Mouse (Mus musculus): ENCODE measurements at regions not wholly inside any gene's neighbourhood (a gene's known extent, or its start where the extent isn't known, plus 50 kb on each side); places are given as distances from the start of the nearest gene placed in this dataset.
A peak's percentile ranks its signal among the peaks of the same experiment; 100 is the strongest.

GRCm38 (mm10) chr1:88946374-88946773 is 123.8 kb upstream of the Sh3bp4 start:
- H3K27ac ChIP-seq (ENCODE audit: low read depth, low read length): no peak overlapping the region
- DNase-seq (ENCODE audit: low spot score): no peak
- WGBS: 91% methylated on average over 8 of the region's 8 CpGs

GRCm38 (mm10) chr1:88949911-88950310 is 120.3 kb upstream of the Sh3bp4 start:
- WGBS: 82% methylated on average over 1 of the region's 1 CpGs
- no peak overlapping the region for H3K4me2 ChIP-seq (ENCODE audit: low read depth)
- no peak overlapping the region for H3K4me3 ChIP-seq (ENCODE audit: low read depth, low read length)
- no peaks in the 10 kb centered on the region for H3K9me3 ChIP-seq (ENCODE audit: control insufficient read depth, low read length)
- H3K36me3 ChIP-seq (ENCODE audit: control insufficient read depth, insufficient read depth, low read length): no peaks in the 10 kb centered on the region
- ATAC-seq (ENCODE audit: insufficient read depth, low FRiP score, low TSS enrichment) (no peak), DNase-seq (ENCODE audit: low spot score) (no peak)
- H3K9ac ChIP-seq (ENCODE audit: low read length): no peak overlapping the region
- H3K27me3 ChIP-seq (ENCODE audit: control insufficient read depth, insufficient read depth, low read length): no peaks in the 10 kb centered on the region
- H3K27ac ChIP-seq (ENCODE audit: low read depth, low read length): no peak overlapping the region
- H3K4me1 ChIP-seq (ENCODE audit: control insufficient read depth, insufficient read depth, low read length): no peaks in the 10 kb centered on the region

More at GRCm38 (mm10) chr1:88946374-88946773, 123.8 kb upstream of the Sh3bp4 start:
- Histone ChIP-seq H3K36me3 (ENCODE audit: control insufficient read depth, insufficient read depth, low read length) (no peaks in the 10 kb centered on the region), H3K27me3 (ENCODE audit: control insufficient read depth, insufficient read depth, low read length) (no peaks in the 10 kb centered on the region), H3K4me1 (ENCODE audit: control insufficient read depth, insufficient read depth, low read length) (no peaks in the 10 kb centered on the region), H3K9me3 (ENCODE audit: control insufficient read depth, low read length) (no peaks in the 10 kb centered on the region), H3K4me3 (ENCODE audit: low read depth, low read length) (no peak overlapping the region), H3K9ac (ENCODE audit: low read length) (no peak overlapping the region), H3K4me2 (ENCODE audit: low read depth) (no peak overlapping the region)
- ATAC-seq (ENCODE audit: insufficient read depth, low FRiP score, low TSS enrichment): no peak

- H3K4me2 ChIP-seq (ENCODE audit: low read depth): no peak overlapping the region
- no peak overlapping the region for H3K4me3 ChIP-seq (ENCODE audit: low read depth, low read length)
- H3K36me3 ChIP-seq (ENCODE audit: control insufficient read depth, insufficient read depth, low read length): no peaks in the 10 kb centered on the region
- DNase-seq (ENCODE audit: low spot score) (no peak), ATAC-seq (ENCODE audit: insufficient read depth, low FRiP score, low TSS enrichment) (no peak)
- H3K27ac ChIP-seq (ENCODE audit: low read depth, low read length): no peak overlapping the region
- H3K9ac ChIP-seq (ENCODE audit: low read length): no peak overlapping the region
- 94% methylated on average over 4 of the region's 4 CpGs for whole genome bisulfite sequencing
- H3K27me3 ChIP-seq (ENCODE audit: control insufficient read depth, insufficient read depth, low read length): no peaks in the 10 kb centered on the region
- H3K9me3 ChIP-seq (ENCODE audit: control insufficient read depth, low read length): no peaks in the 10 kb centered on the region
- no peaks in the 10 kb centered on the region for H3K4me1 ChIP-seq (ENCODE audit: control insufficient read depth, insufficient read depth, low read length)
These were observed 116.7 kb upstream of the Sh3bp4 start for GRCm38 (mm10) chr1:88953516-88953915.

- Histone ChIP-seq H3K9ac (ENCODE audit: low read length) (no peak overlapping the region), H3K4me1 (ENCODE audit: control insufficient read depth, insufficient read depth, low read length) (0 out of 2 replicates have a peak, but pooled peaks cover 2% of the 10 kb centered on the region), H3K27ac (ENCODE audit: low read depth, low read length) (no peak overlapping the region), H3K36me3 (ENCODE audit: control insufficient read depth, insufficient read depth, low read length) (no peaks in the 10 kb centered on the region), H3K27me3 (ENCODE audit: control insufficient read depth, insufficient read depth, low read length) (no peaks in the 10 kb centered on the region), H3K4me3 (ENCODE audit: low read depth, low read length) (no peak overlapping the region), H3K9me3 (ENCODE audit: control insufficient read depth, low read length) (no peaks in the 10 kb centered on the region), H3K4me2 (ENCODE audit: low read depth) (no peak overlapping the region)
- no peak for ATAC-seq (ENCODE audit: insufficient read depth, low FRiP score, low TSS enrichment)
- 90% methylated on average over 5 of the region's 5 CpGs for WGBS
- DNase-seq (ENCODE audit: low spot score): no peak
These were observed 115.4 kb upstream of the Sh3bp4 start for GRCm38 (mm10) chr1:88954784-88955183.

GRCm38 (mm10) chr1:88957061-88957460 is 113.2 kb upstream of the Sh3bp4 start:
- H3K27me3 ChIP-seq (ENCODE audit: control insufficient read depth, insufficient read depth, low read length): no peaks in the 10 kb centered on the region
- no peak for ATAC-seq (ENCODE audit: insufficient read depth, low FRiP score, low TSS enrichment)
- H3K4me2 ChIP-seq (ENCODE audit: low read depth): no peak overlapping the region
- no peaks in the 10 kb centered on the region for H3K36me3 ChIP-seq (ENCODE audit: control insufficient read depth, insufficient read depth, low read length)
- 66% methylated on average over 5 of the region's 5 CpGs for WGBS
- DNase-seq (ENCODE audit: low spot score): no peak
- no peak overlapping the region for H3K4me3 ChIP-seq (ENCODE audit: low read depth, low read length)
- no peak overlapping the region for H3K27ac ChIP-seq (ENCODE audit: low read depth, low read length)
- H3K9me3 ChIP-seq (ENCODE audit: control insufficient read depth, low read length): no peaks in the 10 kb centered on the region
- 0 out of 2 replicates have a peak, but pooled peaks cover 2% of the 10 kb centered on the region for H3K4me1 ChIP-seq (ENCODE audit: control insufficient read depth, insufficient read depth, low read length)
- no peak overlapping the region for H3K9ac ChIP-seq (ENCODE audit: low read length)

- 15% methylated on average over 4 of the region's 4 CpGs for WGBS
- DNase-seq (ENCODE audit: low spot score) (peak; percentile 21), ATAC-seq (ENCODE audit: insufficient read depth, low FRiP score, low TSS enrichment) (no peak)
- Histone ChIP-seq H3K27me3 (ENCODE audit: control insufficient read depth, insufficient read depth, low read length) (no peaks in the 10 kb centered on the region), H3K4me3 (ENCODE audit: low read depth, low read length) (no peak overlapping the region), H3K9ac (ENCODE audit: low read length) (no peak overlapping the region), H3K9me3 (ENCODE audit: control insufficient read depth, low read length) (no peaks in the 10 kb centered on the region), H3K36me3 (ENCODE audit: control insufficient read depth, insufficient read depth, low read length) (no peaks in the 10 kb centered on the region), H3K27ac (ENCODE audit: low read depth, low read length) (no peak overlapping the region), H3K4me1 (ENCODE audit: control insufficient read depth, insufficient read depth, low read length) (0 out of 2 replicates have a peak, but pooled peaks cover 2% of the 10 kb centered on the region), H3K4me2 (ENCODE audit: low read depth) (no peak overlapping the region)
These were observed 110.5 kb upstream of the Sh3bp4 start for GRCm38 (mm10) chr1:88959715-88960114.

- Histone ChIP-seq H3K4me2 (ENCODE audit: low read depth) (no peak overlapping the region), H3K9me3 (ENCODE audit: control insufficient read depth, low read length) (no peaks in the 10 kb centered on the region), H3K4me1 (ENCODE audit: control insufficient read depth, insufficient read depth, low read length) (0 out of 2 replicates have a peak, but pooled peaks cover 2% of the 10 kb centered on the region), H3K27me3 (ENCODE audit: control insufficient read depth, insufficient read depth, low read length) (no peaks in the 10 kb centered on the region), H3K4me3 (ENCODE audit: low read depth, low read length) (no peak overlapping the region), H3K27ac (ENCODE audit: low read depth, low read length) (no peak overlapping the region), H3K9ac (ENCODE audit: low read length) (no peak overlapping the region), H3K36me3 (ENCODE audit: control insufficient read depth, insufficient read depth, low read length) (no peaks in the 10 kb centered on the region)
- no peak for DNase-seq (ENCODE audit: low spot score)
- ATAC-seq (ENCODE audit: insufficient read depth, low FRiP score, low TSS enrichment): no peak
- WGBS: 76% methylated on average over 11 of the region's 11 CpGs
These were observed 110.1 kb upstream of the Sh3bp4 start for GRCm38 (mm10) chr1:88960142-88960541.

- Histone ChIP-seq H3K4me2 (ENCODE audit: low read depth) (no peak overlapping the region), H3K27ac (ENCODE audit: low read depth, low read length) (no peak overlapping the region), H3K4me1 (ENCODE audit: control insufficient read depth, insufficient read depth, low read length) (0 out of 2 replicates have a peak, but pooled peaks cover 2% of the 10 kb centered on the region), H3K4me3 (ENCODE audit: low read depth, low read length) (no peak overlapping the region), H3K9me3 (ENCODE audit: control insufficient read depth, low read length) (no peaks in the 10 kb centered on the region), H3K36me3 (ENCODE audit: control insufficient read depth, insufficient read depth, low read length) (no peaks in the 10 kb centered on the region), H3K9ac (ENCODE audit: low read length) (no peak overlapping the region), H3K27me3 (ENCODE audit: control insufficient read depth, insufficient read depth, low read length) (no peaks in the 10 kb centered on the region)
- WGBS: 81% methylated on average over 14 of the region's 14 CpGs
- ATAC-seq (ENCODE audit: insufficient read depth, low FRiP score, low TSS enrichment) (no peak), DNase-seq (ENCODE audit: low spot score) (no peak)
These were observed 106.0 kb upstream of the Sh3bp4 start for GRCm38 (mm10) chr1:88964045-88964747.

- Histone ChIP-seq H3K4me2 (ENCODE audit: low read depth) (no peak overlapping the region), H3K27ac (ENCODE audit: low read depth, low read length) (no peak overlapping the region), H3K27me3 (ENCODE audit: control insufficient read depth, insufficient read depth, low read length) (no peaks in the 10 kb centered on the region), H3K36me3 (ENCODE audit: control insufficient read depth, insufficient read depth, low read length) (no peaks in the 10 kb centered on the region), H3K9me3 (ENCODE audit: control insufficient read depth, low read length) (no peaks in the 10 kb centered on the region), H3K4me3 (ENCODE audit: low read depth, low read length) (no peak overlapping the region), H3K9ac (ENCODE audit: low read length) (no peak overlapping the region), H3K4me1 (ENCODE audit: control insufficient read depth, insufficient read depth, low read length) (no peaks in the 10 kb centered on the region)
- DNase-seq (ENCODE audit: low spot score): no peak
- WGBS: 82% methylated on average over 2 of the region's 2 CpGs
- ATAC-seq (ENCODE audit: insufficient read depth, low FRiP score, low TSS enrichment): no peak
These were observed 103.8 kb upstream of the Sh3bp4 start for GRCm38 (mm10) chr1:88966416-88966815.
